Comparison of ENCODE assay signal across 8 mouse cellular contexts in the genomic region with DNA sequence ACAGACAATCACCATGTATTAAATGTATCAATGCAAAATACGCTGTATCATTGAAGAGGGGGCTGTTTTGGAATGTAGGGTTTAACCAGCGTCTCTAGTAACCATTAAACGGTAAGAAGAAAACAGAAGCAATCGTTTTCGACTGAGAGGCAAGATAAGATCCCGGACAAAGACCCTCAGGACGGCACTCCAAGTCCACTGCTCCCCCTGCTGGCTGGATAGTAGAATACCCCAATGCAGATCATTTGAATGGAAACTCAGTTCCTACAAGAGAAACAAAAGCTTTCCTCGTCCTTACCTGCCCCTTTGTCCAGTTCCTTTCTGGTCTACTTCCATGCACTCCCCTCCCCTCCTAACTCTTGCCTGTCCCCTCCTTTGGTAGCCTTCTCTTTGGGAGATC. TPM values are rescaled to one million over a fixed set of nuclear protein-coding genes. Genes with fewer than 3 reads are reported as not detected.
DNase-seq lines count a peak whose midpoint lies in the region; ATAC-seq lines count a peak whose summit lies in the region.

No protein-coding gene starts in this region.

- H3K36me3 ChIP-seq in forebrain, embryonic 14.5 days (ENCODE audit: control insufficient read depth, insufficient read depth, low read length), result no peaks in the 10 kb centered on the region
- no peaks in the 10 kb centered on the region for H3K36me3 ChIP-seq in forebrain, embryonic 13.5 days (ENCODE audit: poor library complexity, severe bottlenecking)
- H3K36me3 ChIP-seq in stomach, embryonic 16.5 days (ENCODE audit: control insufficient read depth, insufficient read depth, low read length), result no peaks in the 10 kb centered on the region

- no peak overlapping the region for H3K9ac ChIP-seq in forebrain, embryonic 14.5 days (ENCODE audit: low read length)
- H3K9ac ChIP-seq in forebrain, embryonic 13.5 days, result no peak overlapping the region
- H3K9ac ChIP-seq in stomach, embryonic 16.5 days (ENCODE audit: low read length), result no peak overlapping the region

- H3K4me2 ChIP-seq in forebrain, embryonic 14.5 days (ENCODE audit: low read length), result no peak overlapping the region
- no peak overlapping the region for H3K4me2 ChIP-seq in forebrain, embryonic 13.5 days
- H3K4me2 ChIP-seq in stomach, embryonic 16.5 days (ENCODE audit: low read depth, low read length), result peak overlapping the region; percentile 34; the same call in 1 of the 2 replicates

- H3K4me3 ChIP-seq in forebrain, embryonic 14.5 days (ENCODE audit: low read depth, low read length), result no peak overlapping the region
- no peak overlapping the region for H3K4me3 ChIP-seq in forebrain, embryonic 13.5 days
- H3K4me3 ChIP-seq in stomach, embryonic 16.5 days (replicated peaks; ENCODE audit: low read length), result no peak overlapping the region

- H3K27me3 ChIP-seq in forebrain, embryonic 14.5 days (replicated peaks; ENCODE audit: control insufficient read depth, insufficient read depth, low read length), result no peaks in the 10 kb centered on the region
- H3K27me3 ChIP-seq in forebrain, embryonic 13.5 days, result no peaks in the 10 kb centered on the region
- no peaks in the 10 kb centered on the region for H3K27me3 ChIP-seq in stomach, embryonic 16.5 days (ENCODE audit: control insufficient read depth, insufficient read depth, low read length)

- H3K4me1 ChIP-seq in forebrain, embryonic 14.5 days (ENCODE audit: control insufficient read depth, insufficient read depth, low read length), result no peaks in the 10 kb centered on the region
- no peaks in the 10 kb centered on the region; the same call in 1 of the 2 replicates for H3K4me1 ChIP-seq in forebrain, embryonic 13.5 days
- peaks cover 2% of the 10 kb centered on the region; the same call in 1 of the 2 replicates for H3K4me1 ChIP-seq in stomach, embryonic 16.5 days (ENCODE audit: control insufficient read depth, insufficient read depth, low read length)

- H3K9me3 ChIP-seq in forebrain, embryonic 14.5 days (replicated peaks; ENCODE audit: control insufficient read depth, low read length), result no peaks in the 10 kb centered on the region
- H3K9me3 ChIP-seq in forebrain, embryonic 13.5 days (replicated peaks), result no peaks in the 10 kb centered on the region
- no peaks in the 10 kb centered on the region for H3K9me3 ChIP-seq in stomach, embryonic 16.5 days (replicated peaks; ENCODE audit: control insufficient read depth, low read length)

- WGBS in forebrain, embryonic 14.5 days, result 59% methylated on average over 8 of the region's 8 CpGs
- WGBS in forebrain, embryonic 13.5 days, result 54% methylated on average over 8 of the region's 8 CpGs
- WGBS in stomach, embryonic 16.5 days, result 19% methylated on average over 8 of the region's 8 CpGs

- H3K27ac ChIP-seq in forebrain, embryonic 14.5 days (ENCODE audit: low read depth, low read length), result no peak overlapping the region
- no peak overlapping the region for H3K27ac ChIP-seq in forebrain, embryonic 13.5 days
- H3K27ac ChIP-seq in stomach, embryonic 16.5 days (ENCODE audit: low read length), result no peak overlapping the region

- ATAC-seq in forebrain, embryonic 14.5 days, result no peak
- no peak for ATAC-seq in forebrain, embryonic 13.5 days
- ATAC-seq in stomach, embryonic 16.5 days (ENCODE audit: insufficient read depth, low FRiP score), result no peak

- peak; percentile 65 for DNase-seq in forebrain, embryonic 14.5 days (ENCODE audit: low spot score)
- peak; percentile 86 for DNase-seq in 3T3-L1 (ENCODE audit: low read depth, low spot score)
- DNase-seq in adrenal gland, adult (ENCODE audit: inconsistent age in 2 of 2, low spot score in 1 of 2), result peak; percentile 52 to 86
- DNase-seq in embryo, embryonic 10.5 days (ENCODE audit: low spot score), result peak; percentile 85
- peak; percentile 80 for DNase-seq in kidney, postnatal 10 days
- DNase-seq in lung, postnatal 14 days, result peak; percentile 77

RNA-seq across cellular contexts. Expression of gene Col1a2, which starts 41.1 kb away (rescaled TPM):
- polyA plus RNA-seq in forebrain, embryonic 14.5 days (2014; fragmentation: Nextera tagmentation; extraction: Ambion mirVana), result 32.8 and 57.9 TPM in 2 replicates
- 29.8 and 31.4 TPM in 2 replicates for polyA plus RNA-seq in forebrain, embryonic 13.5 days (2015; fragmentation: Nextera tagmentation; extraction: Ambion mirVana)
- 1,169 and 1,212 TPM in 2 replicates for polyA plus RNA-seq in stomach, embryonic 16.5 days (2015; fragmentation: Nextera tagmentation; extraction: Ambion mirVana)

RNA-seq across cellular contexts. Expression of gene Casd1, which starts 54.9 kb away (rescaled TPM):
- polyA plus RNA-seq in forebrain, embryonic 14.5 days (2014; fragmentation: Nextera tagmentation; extraction: Ambion mirVana), result 41.8 and 43.5 TPM in 2 replicates
- 31.9 and 32.4 TPM in 2 replicates for polyA plus RNA-seq in forebrain, embryonic 13.5 days (2015; fragmentation: Nextera tagmentation; extraction: Ambion mirVana)
- 20.5 and 23.3 TPM in 2 replicates for polyA plus RNA-seq in stomach, embryonic 16.5 days (2015; fragmentation: Nextera tagmentation; extraction: Ambion mirVana)

Comparison
In these comparisons a context has a peak if more than half of its experiments do, and no peak if none do; other contexts are left out.
1. RNA of gene Col1a2, which starts 41.1 kb away (polyA plus RNA-seq): 1,169 to 1,212 TPM in stomach, embryonic 16.5 days; 32.8 to 57.9 TPM in forebrain, embryonic 14.5 days and 29.8 to 31.4 TPM in forebrain, embryonic 13.5 days; every median in the first group is over 10 times any median in the second.
2. Peak in every context shown above with its lines, with median percentiles within 50 percentile points of each other: DNase-seq.